Mouse (Mus musculus): ENCODE data around the gene Inpp4b. TPM values are rescaled to one million over a fixed set of nuclear protein-coding genes. Genes with fewer than 3 reads are reported as not detected.

Gene Inpp4b
- polyA plus RNA-seq, 1 experiment = 1.9 TPM

DNA sequence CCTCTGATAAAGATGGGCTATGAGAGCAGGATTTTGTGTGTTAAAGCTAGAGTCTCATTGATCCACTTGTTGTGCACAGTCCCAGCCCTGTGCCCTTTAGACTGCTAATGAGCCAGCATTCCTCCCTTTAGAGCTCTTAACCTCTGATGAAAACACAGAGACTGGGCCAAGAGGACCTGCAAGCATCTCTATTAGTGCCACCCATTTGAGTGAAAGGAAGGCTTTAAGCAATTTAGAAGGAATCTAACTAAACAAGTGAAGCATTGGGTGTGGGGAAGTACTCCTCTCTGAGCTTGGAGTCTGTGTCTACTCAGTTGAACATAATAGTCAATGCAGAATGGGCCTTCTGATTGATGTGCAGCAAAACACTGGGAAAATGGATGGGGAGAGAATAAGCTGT is 762.2 kb downstream of the Inpp4b start:
- Histone ChIP-seq H3K4me1 (ENCODE audit: control insufficient read depth, insufficient read depth, low read length) (no peaks in the 10 kb centered on the region), H3K27ac (ENCODE audit: insufficient read depth, low read length) (no peak overlapping the region), H3K4me3 (ENCODE audit: insufficient read depth, low read length) (no peak overlapping the region)
- no peak for TF ChIP-seq CTCF (IDR thresholded peaks at IDR 0.05; ENCODE audit: borderline replicate concordance, insufficient read depth, low read length)
- no peak for TF ChIP-seq POLR2A (IDR thresholded peaks at IDR 0.05; ENCODE audit: low read depth, low read length)

DNA sequence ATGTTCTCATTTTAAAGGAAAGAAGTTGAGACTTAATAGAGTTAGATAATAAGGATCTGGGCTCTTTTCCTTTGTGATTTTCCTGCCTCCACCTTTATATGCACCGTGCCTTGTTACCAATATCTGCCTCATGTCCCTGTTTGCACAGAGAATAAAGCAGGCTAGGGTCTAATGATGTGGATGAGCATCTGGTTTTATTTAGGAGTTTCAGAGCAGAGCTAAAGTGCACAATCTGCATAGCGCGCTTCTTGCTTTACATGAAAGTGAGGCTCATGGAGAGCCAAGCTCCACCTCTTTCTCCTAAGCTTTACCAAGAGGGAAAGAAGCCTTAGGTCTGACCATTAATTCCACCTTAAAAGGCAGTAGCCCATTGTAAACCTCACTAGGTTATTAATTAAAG is 763.8 kb downstream of the Inpp4b start:
- Histone ChIP-seq H3K4me1 (ENCODE audit: control insufficient read depth, insufficient read depth, low read length) (no peaks in the 10 kb centered on the region), H3K27ac (ENCODE audit: insufficient read depth, low read length) (no peak overlapping the region), H3K4me3 (ENCODE audit: insufficient read depth, low read length) (no peak overlapping the region)
- TF ChIP-seq POLR2A (IDR thresholded peaks at IDR 0.05; ENCODE audit: low read depth, low read length) (no peak), CTCF (IDR thresholded peaks at IDR 0.05; ENCODE audit: borderline replicate concordance, insufficient read depth, low read length) (no peak)

DNA sequence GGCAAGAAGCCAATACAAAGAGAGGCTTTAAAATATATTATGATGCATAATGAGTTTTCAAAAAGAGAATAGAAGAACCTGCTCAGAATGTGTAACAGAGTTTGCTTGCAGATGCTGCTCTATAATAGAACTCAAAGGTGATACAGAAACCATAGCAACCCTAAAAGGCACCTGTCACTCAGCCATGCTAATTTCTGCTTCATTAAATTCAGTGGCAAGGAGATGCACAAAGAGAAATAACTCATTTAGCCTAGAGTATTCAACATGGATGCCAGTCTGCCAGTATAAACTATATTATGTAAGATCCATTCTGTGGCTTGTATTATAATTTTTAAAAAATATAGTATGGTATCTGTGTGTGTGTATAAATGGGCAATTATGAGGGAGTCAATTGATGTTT is 807.9 kb downstream of the Inpp4b start:
- Histone ChIP-seq H3K4me3 (ENCODE audit: insufficient read depth, low read length) (no peak overlapping the region), H3K4me1 (ENCODE audit: control insufficient read depth, insufficient read depth, low read length) (no peaks in the 10 kb centered on the region), H3K27ac (ENCODE audit: insufficient read depth, low read length) (no peak overlapping the region)
- TF ChIP-seq CTCF (IDR thresholded peaks at IDR 0.05; ENCODE audit: borderline replicate concordance, insufficient read depth, low read length) = no peak

DNA sequence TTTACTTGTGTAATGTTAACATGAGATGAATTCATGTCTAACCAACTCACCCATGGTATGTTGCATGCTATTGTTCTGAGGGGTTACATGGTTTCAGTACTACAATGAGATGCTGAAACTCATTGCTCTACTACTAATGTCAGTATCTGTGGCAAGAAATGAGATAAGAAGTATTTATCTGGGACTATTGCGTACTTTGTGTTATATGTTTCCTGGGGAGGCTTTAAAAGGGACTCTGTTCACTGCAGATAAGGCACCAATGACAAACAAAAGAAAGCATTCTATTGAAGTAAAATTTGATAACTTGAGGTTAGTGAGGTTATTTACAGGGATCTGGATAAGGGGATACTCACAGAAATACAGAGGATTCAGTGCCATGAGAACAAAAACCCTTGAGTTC is 815.6 kb downstream of the Inpp4b start:
- H3K27ac ChIP-seq (ENCODE audit: insufficient read depth, low read length) = no peak overlapping the region
- H3K4me1 ChIP-seq (ENCODE audit: control insufficient read depth, insufficient read depth, low read length) = no peaks in the 10 kb centered on the region
- no peak overlapping the region for H3K4me3 ChIP-seq (ENCODE audit: insufficient read depth, low read length)
- TF ChIP-seq POLR2A (IDR thresholded peaks at IDR 0.05; ENCODE audit: low read depth, low read length) = no peak
- no peak for TF ChIP-seq CTCF (IDR thresholded peaks at IDR 0.05; ENCODE audit: borderline replicate concordance, insufficient read depth, low read length)

Data from embryonic fibroblast, embryonic 13.5 days (primary cell).